Comparison of ENCODE assay signal across 7 mouse cellular contexts in the genomic region with DNA sequence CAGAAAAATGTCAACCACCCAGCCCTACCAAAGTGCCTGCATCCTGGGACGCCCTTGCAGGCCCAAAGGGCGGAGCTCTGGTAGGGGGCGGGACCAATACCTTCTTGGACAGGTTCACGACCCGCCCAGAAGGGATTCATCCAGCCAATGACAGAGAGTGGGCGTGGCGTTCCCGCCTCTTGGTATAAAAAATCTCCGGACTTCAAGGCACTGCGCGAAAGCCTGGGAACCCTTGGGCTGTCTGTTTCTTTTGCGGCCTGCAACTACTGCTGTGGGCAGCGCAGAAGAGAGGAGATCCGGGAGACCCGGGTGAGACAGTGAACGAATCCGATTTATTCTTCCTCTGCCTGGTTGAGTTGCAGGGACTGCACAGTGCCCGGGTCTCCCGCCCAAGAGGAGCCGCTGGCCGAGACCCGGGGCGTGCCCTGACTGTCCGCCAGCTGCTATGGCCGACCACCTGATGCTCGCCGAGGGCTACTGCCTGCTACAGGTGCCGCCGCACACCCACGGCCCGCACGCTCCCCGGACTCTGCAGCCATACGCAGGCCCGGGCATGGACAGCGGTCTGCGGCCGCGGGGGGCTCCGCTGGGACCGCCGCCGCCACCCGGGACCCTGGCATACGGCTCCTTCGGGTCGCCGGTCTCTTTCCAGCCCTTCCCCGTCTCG. TPM values are rescaled to one million over a fixed set of nuclear protein-coding genes. Genes with fewer than 3 reads are reported as not detected.
A peak's percentile ranks its signal among the peaks of the same experiment; 100 is the strongest.
DNase-seq lines count a peak whose midpoint lies in the region; ATAC-seq and TF ChIP-seq lines count a peak whose summit lies in the region.

TSS of gene Cited4 (plus strand) at position 215 of the 667 bp plus-strand sequence.

- peak; percentile 97 for DNase-seq in brain, adult 2 months (ENCODE audit: low read depth, low spot score)
- DNase-seq in heart, adult 8-10 months (ENCODE audit: low spot score) = peak; percentile 87
- peak; percentile 94 to 97 for DNase-seq in kidney, adult 8-10 months
- DNase-seq in spleen, adult 2 months (ENCODE audit: low read depth in 1 of 2, low spot score in 2 of 2) = peak; percentile 63 to 81

- peak within 1 kb of the TSS; percentile 100 for H3K4me2 ChIP-seq in limb, embryonic 12.5 days
- peak within 1 kb of the TSS; percentile 99 for H3K4me2 ChIP-seq in midbrain, embryonic 15.5 days

- no peaks in the 10 kb centered on the region for H3K9me3 ChIP-seq in limb, embryonic 12.5 days
- H3K9me3 ChIP-seq in midbrain, embryonic 15.5 days = no peaks in the 10 kb centered on the region

- no peaks in the 10 kb centered on the region for H3K4me1 ChIP-seq in embryonic fibroblast, embryonic 13.5 days (ENCODE audit: control insufficient read depth, insufficient read depth, low read length)
- H3K4me1 ChIP-seq in limb, embryonic 12.5 days (replicated peaks) = peaks cover 16% of the 10 kb centered on the region
- peaks cover 17% of the 10 kb centered on the region for H3K4me1 ChIP-seq in midbrain, embryonic 15.5 days
- no peaks in the 10 kb centered on the region; the same call in 1 of the 2 replicates for H3K4me1 ChIP-seq in spleen, adult 2 months (ENCODE audit: control insufficient read depth, insufficient read depth, insufficient read length)

- no peak for TF ChIP-seq CTCF in embryonic fibroblast, embryonic 13.5 days (IDR thresholded peaks at IDR 0.05; ENCODE audit: borderline replicate concordance, insufficient read depth, low read length)
- no peak for TF ChIP-seq CTCF in spleen, adult 2 months (IDR thresholded peaks at IDR 0.05; ENCODE audit: extremely low read depth, insufficient read depth, insufficient read length, insufficient replicate concordance)

- peak within 1 kb of the TSS; percentile 20 for H3K4me3 ChIP-seq in embryonic fibroblast, embryonic 13.5 days (ENCODE audit: insufficient read depth, low read length)
- peak within 1 kb of the TSS; percentile 60 for H3K4me3 ChIP-seq in limb, embryonic 12.5 days (replicated peaks)
- peak within 1 kb of the TSS; percentile 55 for H3K4me3 ChIP-seq in midbrain, embryonic 15.5 days
- peak within 1 kb of the TSS; percentile 51 for H3K4me3 ChIP-seq in spleen, adult 2 months (ENCODE audit: extremely low read depth, insufficient read depth, insufficient read length)

- peak within 1 kb of the TSS; percentile 57 for H3K9ac ChIP-seq in limb, embryonic 12.5 days (replicated peaks)
- H3K9ac ChIP-seq in midbrain, embryonic 15.5 days = peak within 1 kb of the TSS; percentile 44

- no peak within 1 kb of the TSS for H3K27ac ChIP-seq in embryonic fibroblast, embryonic 13.5 days (ENCODE audit: insufficient read depth, low read length)
- no peak within 1 kb of the TSS for H3K27ac ChIP-seq in limb, embryonic 12.5 days
- H3K27ac ChIP-seq in midbrain, embryonic 15.5 days = no peak within 1 kb of the TSS
- no peak within 1 kb of the TSS for H3K27ac ChIP-seq in spleen, adult 2 months (ENCODE audit: insufficient read depth, low read length)

- peak; percentile 85 for ATAC-seq in limb, embryonic 12.5 days (ENCODE audit: insufficient number of reproducible peaks, insufficient read depth, low FRiP score, low TSS enrichment, low read depth)
- ATAC-seq in midbrain, embryonic 15.5 days (replicated peaks) = peak; percentile 91

- no peaks in the 10 kb centered on the region for H3K36me3 ChIP-seq in limb, embryonic 12.5 days
- no peaks in the 10 kb centered on the region for H3K36me3 ChIP-seq in midbrain, embryonic 15.5 days (replicated peaks)
- H3K36me3 ChIP-seq in spleen, adult 2 months (ENCODE audit: control insufficient read depth, insufficient read depth, low read length) = no peaks in the 10 kb centered on the region

- under 1% methylated on average over 46 of the region's 50 CpGs for WGBS in limb, embryonic 12.5 days
- WGBS in midbrain, embryonic 15.5 days = under 1% methylated on average over 49 of the region's 50 CpGs
- WGBS in spleen, adult 2 months = 2% methylated on average over 41 of the region's 50 CpGs

- H3K27me3 ChIP-seq in limb, embryonic 12.5 days = peaks cover 63% of the 10 kb centered on the region
- H3K27me3 ChIP-seq in midbrain, embryonic 15.5 days (replicated peaks) = peaks cover 27% of the 10 kb centered on the region
- peaks cover 4% of the 10 kb centered on the region; the same call in 1 of the 2 replicates for H3K27me3 ChIP-seq in spleen, adult 2 months (ENCODE audit: control insufficient read depth, insufficient read depth, low read length)

- TF ChIP-seq POLR2A in embryonic fibroblast, embryonic 13.5 days (IDR thresholded peaks at IDR 0.05; ENCODE audit: low read depth, low read length) = 0 out of 2 replicates have a peak, but pooled peaks have one; percentile 36
- TF ChIP-seq POLR2A in spleen, adult 2 months (IDR thresholded peaks at IDR 0.05; ENCODE audit: low read depth, low read length) = no peak

RNA-seq across cellular contexts. Expression of gene Cited4, which starts in this region (rescaled TPM):
- polyA plus RNA-seq in embryonic fibroblast, embryonic 13.5 days (2011; ENCODE audit: insufficient read length, low read depth, missing spikeins) = not detected in 2 replicates
- total RNA-seq in heart, adult 8-10 months (2022) = 10 to 100 TPM; 26.2 to 42.1 (median 32.5) TPM
- 6.0 and 6.8 TPM in 2 replicates for polyA plus RNA-seq in limb, embryonic 12.5 days (2016; fragmentation: Nextera tagmentation; extraction: Ambion mirVana)
- polyA plus RNA-seq in midbrain, embryonic 15.5 days (2015; fragmentation: Nextera tagmentation; extraction: Ambion mirVana) = 0.53 and 0.82 TPM in 2 replicates
- polyA plus RNA-seq in spleen, adult 2 months (2012; rRNA removed) = 10.9 and 21.7 TPM in 2 replicates

Comparison
In these comparisons a context has a peak if more than half of its experiments do, and no peak if none do; other contexts are left out.
1. Peak in ATAC-seq, H3K4me3 ChIP-seq, H3K9ac ChIP-seq and H3K4me2 ChIP-seq in midbrain, embryonic 15.5 days; RNA of the gene not detected or under 1 TPM.